Mouse (Mus musculus): ENCODE data around the gene Olfr1066. TPM values are rescaled to one million over a fixed set of nuclear protein-coding genes. Genes with fewer than 3 reads are reported as not detected.

The Olfr1066 gene
- polyA plus RNA-seq, 1 experiment from 2014 or later, result not detected

Other genes starting within 250 kb of the Olfr1066 start
- gene Olfr1046, start 237.0 kb downstream of the Olfr1066 start, polyA plus RNA-seq (2015; fragmentation: Nextera tagmentation; extraction: Ambion mirVana), result not detected in 2 replicates
- not detected in 2 replicates for gene Olfr1047, start 224.9 kb downstream of the Olfr1066 start, polyA plus RNA-seq (2015; fragmentation: Nextera tagmentation; extraction: Ambion mirVana)
- not detected in 2 replicates for gene Olfr1048, start 216.0 kb downstream of the Olfr1066 start, polyA plus RNA-seq (2015; fragmentation: Nextera tagmentation; extraction: Ambion mirVana)
- not detected in 2 replicates for gene Olfr1049, start 197.9 kb downstream of the Olfr1066 start, polyA plus RNA-seq (2015; fragmentation: Nextera tagmentation; extraction: Ambion mirVana)
- not detected in 2 replicates for gene Olfr1051, start 177.2 kb downstream of the Olfr1066 start, polyA plus RNA-seq (2015; fragmentation: Nextera tagmentation; extraction: Ambion mirVana)
- gene Olfr1052, start 163.8 kb downstream of the Olfr1066 start, polyA plus RNA-seq (2015; fragmentation: Nextera tagmentation; extraction: Ambion mirVana), result not detected in 2 replicates
- not detected in 2 replicates for gene Olfr1053, start 141.0 kb downstream of the Olfr1066 start, polyA plus RNA-seq (2015; fragmentation: Nextera tagmentation; extraction: Ambion mirVana)
- gene Olfr1054, start 120.8 kb downstream of the Olfr1066 start, polyA plus RNA-seq (2015; fragmentation: Nextera tagmentation; extraction: Ambion mirVana), result not detected in 2 replicates
- not detected in 2 replicates for gene Olfr1055, start 106.0 kb downstream of the Olfr1066 start, polyA plus RNA-seq (2015; fragmentation: Nextera tagmentation; extraction: Ambion mirVana)
- gene Olfr1056, start 93.8 kb downstream of the Olfr1066 start, polyA plus RNA-seq (2015; fragmentation: Nextera tagmentation; extraction: Ambion mirVana), result not detected in 2 replicates
- not detected in 2 replicates for gene Olfr1057, start 77.9 kb downstream of the Olfr1066 start, polyA plus RNA-seq (2015; fragmentation: Nextera tagmentation; extraction: Ambion mirVana)
- not detected in 2 replicates for gene Olfr1058, start 67.7 kb downstream of the Olfr1066 start, polyA plus RNA-seq (2015; fragmentation: Nextera tagmentation; extraction: Ambion mirVana)
- gene Olfr1061, start 42.2 kb downstream of the Olfr1066 start, polyA plus RNA-seq (2015; fragmentation: Nextera tagmentation; extraction: Ambion mirVana), result not detected in 2 replicates
- gene Olfr1062, start 29.5 kb downstream of the Olfr1066 start, polyA plus RNA-seq (2015; fragmentation: Nextera tagmentation; extraction: Ambion mirVana), result not detected in 2 replicates
- not detected in 2 replicates for gene Olfr1065, start 5.7 kb downstream of the Olfr1066 start, polyA plus RNA-seq (2015; fragmentation: Nextera tagmentation; extraction: Ambion mirVana)
- not detected in 2 replicates for gene Olfr228, start 31.1 kb upstream of the Olfr1066 start, polyA plus RNA-seq (2015; fragmentation: Nextera tagmentation; extraction: Ambion mirVana)
- gene Olfr1076, start 52.2 kb upstream of the Olfr1066 start, polyA plus RNA-seq (2015; fragmentation: Nextera tagmentation; extraction: Ambion mirVana), result not detected in 2 replicates
- gene Olfr1079, start 86.2 kb upstream of the Olfr1066 start, polyA plus RNA-seq (2015; fragmentation: Nextera tagmentation; extraction: Ambion mirVana), result 0.10 TPM in 1 of 2 replicates, not detected in the other
- gene Olfr1080, start 102.0 kb upstream of the Olfr1066 start, polyA plus RNA-seq (2015; fragmentation: Nextera tagmentation; extraction: Ambion mirVana), result not detected in 2 replicates
- gene Olfr1082, start 142.7 kb upstream of the Olfr1066 start, polyA plus RNA-seq (2015; fragmentation: Nextera tagmentation; extraction: Ambion mirVana), result not detected in 2 replicates
- gene Olfr1084, start 183.5 kb upstream of the Olfr1066 start, polyA plus RNA-seq (2015; fragmentation: Nextera tagmentation; extraction: Ambion mirVana), result not detected in 2 replicates
- gene Olfr1085, start 205.8 kb upstream of the Olfr1066 start, polyA plus RNA-seq (2015; fragmentation: Nextera tagmentation; extraction: Ambion mirVana), result not detected in 2 replicates
- gene Olfr1086, start 223.8 kb upstream of the Olfr1066 start, polyA plus RNA-seq (2015; fragmentation: Nextera tagmentation; extraction: Ambion mirVana), result not detected in 2 replicates
- gene Olfr1087, start 242.1 kb upstream of the Olfr1066 start, polyA plus RNA-seq (2015; fragmentation: Nextera tagmentation; extraction: Ambion mirVana), result not detected in 2 replicates

Data from midbrain, embryonic 16.5 days (tissue).